Mouse (Mus musculus): Measurements from ENCODE around the gene Hspd1. TPM values are rescaled to one million over a fixed set of nuclear protein-coding genes. Genes with fewer than 3 reads are reported as not detected.

Hspd1 gene
- total RNA-seq, 2 experiments from 2014 or later = 156 to 249 TPM

- TF ChIP-seq CTCF (IDR thresholded peaks at IDR 0.05) = no peak
- no peak overlapping the region for H3K27ac ChIP-seq
- no peak overlapping the region for H3K4me3 ChIP-seq
- no peak for DNase-seq
- intact Hi-C loops (cut with DNase I) = no loop called here
Observed at GRCm38 (mm10) chr1:55123046-55123445, 35.0 kb upstream of the Hspd1 start.

- Histone ChIP-seq H3K4me3 (no peak overlapping the region), H3K27ac (no peak overlapping the region)
- no peak for TF ChIP-seq CTCF (IDR thresholded peaks at IDR 0.05)
- no peak for DNase-seq
- intact Hi-C loops (cut with DNase I) = no loop called here
Observed at GRCm38 (mm10) chr1:55109066-55109766, 21.2 kb upstream of the Hspd1 start.

- Histone ChIP-seq H3K4me3 (no peak overlapping the region), H3K27ac (no peak overlapping the region)
- intact Hi-C loops (cut with DNase I) = no loop called here
- no peak for DNase-seq
- no peak for TF ChIP-seq CTCF (IDR thresholded peaks at IDR 0.05)
Observed at GRCm38 (mm10) chr1:55108473-55108872, 20.4 kb upstream of the Hspd1 start.

- Histone ChIP-seq H3K4me3 (no peak overlapping the region), H3K27ac (no peak overlapping the region)
- no peak for TF ChIP-seq CTCF (IDR thresholded peaks at IDR 0.05)
- no peak for DNase-seq
- intact Hi-C loops (cut with DNase I) = no loop called here
Observed at GRCm38 (mm10) chr1:55107644-55108043, 19.6 kb upstream of the Hspd1 start.

- no peak overlapping the region for H3K4me3 ChIP-seq
- intact Hi-C loops (cut with DNase I) = no loop called here
- H3K27ac ChIP-seq = no peak overlapping the region
Observed at GRCm38 (mm10) chr1:55106919-55107585, 19.0 kb upstream of the Hspd1 start.

GRCm38 (mm10) chr1:55092469-55092868, 4.4 kb upstream of the Hspd1 start:
- Histone ChIP-seq H3K27ac (no peak overlapping the region), H3K4me3 (no peak overlapping the region)
- DNase-seq = no peak
- intact Hi-C loops (cut with DNase I) = no loop called here
- no peak for TF ChIP-seq CTCF (IDR thresholded peaks at IDR 0.05)

More at GRCm38 (mm10) chr1:55106919-55107585, 19.0 kb upstream of the Hspd1 start:
- no peak for DNase-seq
- TF ChIP-seq CTCF (IDR thresholded peaks at IDR 0.05) = no peak

GRCm38 (mm10) chr1:55092056-55092455, 4.0 kb upstream of the Hspd1 start:
- no peak for TF ChIP-seq CTCF (IDR thresholded peaks at IDR 0.05)
- DNase-seq = peak; percentile 21
- no peak overlapping the region for H3K4me3 ChIP-seq
- H3K27ac ChIP-seq = no peak overlapping the region
- intact Hi-C loops (cut with DNase I) = no loop called here

- Histone ChIP-seq H3K27ac (peak overlapping the region; percentile 99), H3K4me3 (peak overlapping the region; percentile 92)
- intact Hi-C loops (cut with DNase I) = no loop called here
- TF ChIP-seq CTCF (IDR thresholded peaks at IDR 0.05) = no peak
- DNase-seq = no peak
Observed at GRCm38 (mm10) chr1:55089498-55090064, 1.5 kb upstream of the Hspd1 start.

- no peak for TF ChIP-seq CTCF (IDR thresholded peaks at IDR 0.05)
- Histone ChIP-seq H3K4me3 (peak overlapping the region; percentile 92), H3K27ac (peak overlapping the region; percentile 99)
- intact Hi-C loops (cut with DNase I) = loop anchor here (1.0 kb wide), 1 partner anchor 42 kb away; the partner anchor contains the start of gene Mob4
- no peak for DNase-seq
Observed at GRCm38 (mm10) chr1:55088611-55089497, 811 bp upstream of the Hspd1 start.

- peak overlapping the region; percentile 92 for H3K4me3 ChIP-seq
Observed at GRCm38 (mm10) chr1:55087401-55087904, 590 bp downstream of the Hspd1 start.

GRCm38 (mm10) chr1:55086868-55087400, 1.1 kb downstream of the Hspd1 start:
- intact Hi-C loops (cut with DNase I) = loop anchor here (2.0 kb wide), 2 partner anchors 34 to 60 kb away; partner anchors contain the start of genes Coq10b and Sf3b1
- DNase-seq = peak; percentile 22
- no peak for TF ChIP-seq CTCF (IDR thresholded peaks at IDR 0.05)
- H3K4me3 ChIP-seq = peak overlapping the region; percentile 92
- peak overlapping the region; percentile 99 for H3K27ac ChIP-seq

More at GRCm38 (mm10) chr1:55087401-55087904, 590 bp downstream of the Hspd1 start:
- H3K27ac ChIP-seq = peak overlapping the region; percentile 99
- DNase-seq = peak; percentile 88
- TF ChIP-seq CTCF (IDR thresholded peaks at IDR 0.05) = no peak
- intact Hi-C loops (cut with DNase I) = loop anchor here (2.0 kb wide), 2 partner anchors 35 to 61 kb away; partner anchors contain the start of genes Coq10b and Sf3b1
